23 mouse cellular contexts compared by ENCODE assay signal in genomic region chr3:51697931-51698330, GRCm38 (mm10).
"Had no signal": no experiment of that assay in that cellular context is flagged by ENCODE, and none has a peak within 500 bp of the region (broad histone marks: within the 10 kb centered on the region; RNA-seq: fewer than 3 reads in every experiment).

No protein-coding gene starts in this region.

- DNase-seq: liver, postnatal 0 days; lung, adult 2 months; lung, postnatal 14 days; lung, postnatal 36 days; midbrain, embryonic 14.5 days; retina, postnatal 1 day; right cerebral cortex, adult 18-20 months; right cerebral cortex, postnatal 25 days; right cerebral cortex, postnatal 4 days; spleen, adult 18-20 months; thymus, adult 18-20 months; thymus, postnatal 14 days; thymus, postnatal 36 days had no signal

- H3K27ac ChIP-seq: lung, embryonic 15.5 days; macrophage; midbrain, embryonic 12.5 days; neural tube, embryonic 13.5 days; neural tube, embryonic 15.5 days had no signal

- H3K4me2 ChIP-seq: lung, embryonic 15.5 days; midbrain, embryonic 12.5 days; neural tube, embryonic 13.5 days; neural tube, embryonic 15.5 days had no signal

- H3K27me3 ChIP-seq: lung, embryonic 15.5 days; megakaryocyte, embryonic 14.5 days; midbrain, embryonic 12.5 days; neural tube, embryonic 13.5 days; neural tube, embryonic 15.5 days had no signal

- H3K4me3 ChIP-seq: lung, embryonic 15.5 days; megakaryocyte, embryonic 14.5 days; midbrain, embryonic 10.5 days; midbrain, embryonic 12.5 days; myocyte; neural tube, embryonic 13.5 days; neural tube, embryonic 15.5 days had no signal

- H3K9ac ChIP-seq: liver, postnatal 0 days; lung, embryonic 15.5 days; midbrain, embryonic 12.5 days; neural tube, embryonic 13.5 days; neural tube, embryonic 15.5 days had no signal

- ATAC-seq: liver, postnatal 0 days; lung, postnatal 0 days; midbrain, embryonic 16.5 days had no signal

- H3K9me3 ChIP-seq: lung, embryonic 15.5 days; megakaryocyte, embryonic 14.5 days; midbrain, embryonic 10.5 days; midbrain, embryonic 12.5 days; neural tube, embryonic 13.5 days; neural tube, embryonic 15.5 days had no signal
